Comparison of ENCODE assay signal across 9 mouse cellular contexts in the genomic region with DNA sequence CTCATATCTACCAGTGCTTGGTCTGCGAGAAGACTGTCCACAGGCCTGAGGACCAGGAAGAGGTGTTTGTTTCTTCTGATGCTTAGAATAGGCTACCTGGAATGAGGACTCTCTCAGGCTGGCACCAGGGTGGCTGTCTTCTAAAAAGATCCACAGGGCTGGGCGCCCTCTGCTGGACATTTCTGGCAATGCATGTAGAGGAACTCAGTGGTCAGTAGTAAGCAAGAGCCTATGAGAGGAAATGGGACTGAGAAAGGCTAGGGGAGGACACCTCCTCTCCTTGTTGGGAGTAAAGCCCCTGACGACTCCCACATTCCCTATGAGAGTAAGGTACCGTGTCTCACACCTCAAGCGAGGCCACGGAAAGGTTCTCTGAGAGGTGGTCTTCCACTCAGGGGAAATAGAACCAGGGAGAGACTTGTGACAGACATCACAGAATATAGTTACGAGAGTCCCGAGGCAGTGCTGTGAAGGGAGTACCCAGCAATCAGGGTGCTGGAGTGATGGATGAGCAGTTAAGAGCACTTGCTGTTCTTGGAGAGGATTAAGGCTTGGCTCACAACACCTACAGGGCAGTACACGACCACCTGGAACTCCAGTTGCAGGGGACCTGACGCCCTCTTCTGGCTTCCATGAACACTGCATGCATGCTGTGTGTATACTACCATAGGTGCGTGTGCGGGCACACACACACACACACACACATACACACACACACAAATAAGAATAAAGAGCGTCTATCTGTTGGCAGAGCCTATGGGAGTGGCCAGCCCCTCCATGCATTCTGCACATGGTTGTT. TPM values are rescaled to one million over a fixed set of nuclear protein-coding genes. Genes with fewer than 3 reads are reported as not detected.
DNase-seq lines count a peak whose midpoint lies in the region; ATAC-seq and TF ChIP-seq lines count a peak whose summit lies in the region.
"Had no signal": no experiment of that assay in that cellular context is flagged by ENCODE, and none has a peak within 500 bp of the region (broad histone marks: within the 10 kb centered on the region; RNA-seq: fewer than 3 reads in every experiment).

No protein-coding gene starts in this region.

- peak; percentile 94 for TF ChIP-seq CTCF in left cerebral cortex, adult 2 months (IDR thresholded peaks at IDR 0.05)

- no peak overlapping the region for H3K27ac ChIP-seq in left cerebral cortex, adult 2 months
- H3K27ac ChIP-seq: neural tube, embryonic 12.5 days had no signal

- intact Hi-C loops in left cerebral cortex, adult 2 months (cut with DNase I): loop anchor here (2.0 to 5.0 kb wide), 3 partner anchors 25 to 770 kb away; no protein-coding TSS in a partner anchor

- no peak overlapping the region for H3K4me3 ChIP-seq in left cerebral cortex, adult 2 months
- H3K4me3 ChIP-seq: neural tube, embryonic 12.5 days had no signal

- ATAC-seq in activated CD4-positive, CD25-positive, alpha-beta regulatory T cell, adult 4 months: peak; percentile 77
- ATAC-seq in inflammation-experienced regulatory T-cells, adult 6 months: peak; percentile 81

- peak; percentile 91 to 96 for DNase-seq in cerebellum, postnatal 36 days
- DNase-seq in gastrocnemius, adult 18-20 months (ENCODE audit: low spot score): peak; percentile 81
- DNase-seq in left cerebral cortex, adult 2 months (ENCODE audit: extremely low spot score in 1 of 2, low spot score in 2 of 2): peak; percentile 78 to 89
- DNase-seq in mesoderm, embryonic 11.5 days (ENCODE audit: low read depth, low spot score): peak; percentile 92
- DNase-seq in right cerebral cortex, postnatal 25 days: peak; percentile 79
- peak; percentile 88 for DNase-seq in urinary bladder, postnatal 14 days (ENCODE audit: low spot score)

RNA-seq across cellular contexts. Expression of a gene that starts 34.6 kb away (rescaled TPM):
- polyA plus RNA-seq in activated CD4-positive, CD25-positive, alpha-beta regulatory T cell, adult 4 months (2017; shearing (Covaris generic)): 1 to 10 TPM; 4.4 to 8.1 TPM
- under 1 TPM in 1 of 2 experiments, not detected in 1; 0.14 TPM for total RNA-seq in gastrocnemius, adult 18-20 months (2021)
- polyA plus RNA-seq in inflammation-experienced regulatory T-cells, adult 6 months (2017; shearing (Covaris generic)): 10 to 100 TPM in 1 of 3 experiments, 1 to 10 TPM in 2; 2.7 to 11.0 (median 3.2) TPM
- 10 to 100 TPM; 20.0 to 21.8 TPM for total RNA-seq in left cerebral cortex, adult 2 months (2021)

RNA-seq across cellular contexts. Expression of a gene that starts 41.1 kb away (rescaled TPM):
- 100 to 1,000 TPM; 149 to 152 TPM for polyA plus RNA-seq in activated CD4-positive, CD25-positive, alpha-beta regulatory T cell, adult 4 months (2017; shearing (Covaris generic))
- total RNA-seq in gastrocnemius, adult 18-20 months (2021): 10 to 100 TPM; 26.5 to 27.1 TPM
- polyA plus RNA-seq in inflammation-experienced regulatory T-cells, adult 6 months (2017; shearing (Covaris generic)): 100 to 1,000 TPM in 2 of 3 experiments, 10 to 100 TPM in 1; 87.7 to 147 (median 136) TPM
- 10 to 100 TPM; 20.7 to 24.0 TPM for total RNA-seq in left cerebral cortex, adult 2 months (2021)

Comparison
In these comparisons a context has a peak if more than half of its experiments do, and no peak if none do; other contexts are left out.
1. RNA of a gene that starts 34.6 kb away (total RNA-seq): 20.0 to 21.8 TPM in left cerebral cortex, adult 2 months; 0.14 TPM in gastrocnemius, adult 18-20 months; every median in the first group is over 10 times any median in the second.
2. Peak in every context shown above with its lines, with median percentiles within 50 percentile points of each other: DNase-seq.